Mouse (Mus musculus) 416B (cell line): Measurements from ENCODE around the gene Pnma1.

ENCODE experiments used
- DNase-seq: peaks from one replicate; pipeline ENCODE4 v3.0.0; 2011; ENCODE audit warnings: low read depth

Gene Pnma1

GRCm38 (mm10) chr12:84147954-84148621 lies at the start of gene Pnma1:
Pnma1 (minus strand) TSS chr12:84148489.
- DNase-seq = no peak

- DNase-seq = peak; percentile 52
Measured at GRCm38 (mm10) chr12:84195195-84195594, 46.9 kb upstream of the Pnma1 start.

DNA sequence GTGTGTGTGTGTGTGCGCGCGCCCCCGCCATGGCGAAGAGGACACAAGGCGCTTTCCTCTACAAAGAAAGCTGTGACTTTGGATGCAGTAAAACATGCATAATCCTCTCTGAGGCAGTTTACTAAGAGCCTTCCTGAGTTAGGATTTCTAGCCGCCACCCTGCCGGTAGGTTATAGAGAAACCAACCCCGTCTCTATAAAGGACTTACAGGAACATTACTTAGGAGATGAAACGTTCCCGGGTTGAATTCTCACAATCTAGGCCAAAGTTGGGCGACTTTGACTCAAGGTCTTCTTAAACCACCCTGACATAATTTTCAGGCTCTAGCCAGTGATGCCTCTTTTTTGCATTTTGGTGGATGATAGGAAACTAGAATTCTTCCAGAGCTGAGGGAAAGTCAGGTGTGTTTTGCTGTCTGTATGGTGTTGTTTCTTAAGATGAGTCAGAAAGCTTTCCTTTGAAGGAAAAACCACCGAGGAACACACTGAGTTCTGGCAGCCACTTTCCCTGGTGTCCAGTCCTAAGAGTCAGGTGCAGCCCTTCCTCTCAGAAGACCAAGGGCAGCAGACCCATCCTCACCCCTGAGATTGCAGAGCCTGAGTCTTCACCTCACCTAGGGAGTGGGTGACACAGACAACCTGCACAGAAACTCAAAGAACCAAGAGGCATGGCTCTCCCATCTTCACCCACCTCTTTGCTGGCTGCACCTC lies 46.3 kb upstream of the Pnma1 start:
- no peak for DNase-seq

- DNase-seq = peak; percentile 99
Measured at GRCm38 (mm10) chr12:84193642-84194399, 45.5 kb upstream of the Pnma1 start.

- peak; percentile 78 for DNase-seq
Measured at GRCm38 (mm10) chr12:84192741-84193641, 44.7 kb upstream of the Pnma1 start.

DNA sequence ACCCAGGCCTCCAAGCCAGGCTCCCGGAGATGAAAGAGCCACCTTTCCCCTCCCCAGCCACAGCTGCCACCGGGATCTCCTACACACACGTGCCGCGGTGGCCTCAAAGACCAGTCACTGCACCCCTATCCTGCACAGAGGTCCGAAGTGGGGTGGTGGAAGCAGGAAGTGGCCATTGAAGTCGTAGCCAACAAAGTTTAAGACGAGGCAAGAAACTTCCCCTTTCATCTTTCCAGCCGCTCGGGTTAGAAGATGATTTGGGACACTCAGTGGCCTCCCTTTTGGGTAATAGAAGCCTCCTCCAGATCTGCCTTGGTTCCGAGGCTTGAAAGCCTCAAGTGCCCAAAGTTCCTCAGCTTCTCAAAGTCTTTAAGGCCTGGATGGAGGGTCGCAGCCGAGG lies 44.0 kb upstream of the Pnma1 start:
- DNase-seq = peak; percentile 59

DNA sequence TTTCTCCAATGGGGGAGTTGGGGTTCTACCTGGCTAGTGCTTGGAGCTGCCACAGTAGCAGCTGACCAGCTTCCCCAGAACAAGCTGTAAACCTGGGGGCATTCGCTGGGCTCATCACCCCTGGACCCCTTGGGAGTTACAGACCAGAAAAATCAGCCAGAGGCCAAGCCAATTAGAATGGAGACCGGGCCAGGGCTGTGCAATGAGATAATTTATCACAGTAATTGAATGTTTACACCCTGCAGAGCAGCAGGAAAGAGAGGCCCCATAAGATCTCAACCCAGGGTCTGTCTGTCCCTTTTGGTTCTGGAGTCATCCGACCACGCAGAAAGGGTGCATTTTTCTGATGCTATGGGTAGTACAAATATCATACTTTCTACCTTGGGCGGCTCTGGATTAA lies 43.5 kb upstream of the Pnma1 start:
- no peak for DNase-seq

DNA sequence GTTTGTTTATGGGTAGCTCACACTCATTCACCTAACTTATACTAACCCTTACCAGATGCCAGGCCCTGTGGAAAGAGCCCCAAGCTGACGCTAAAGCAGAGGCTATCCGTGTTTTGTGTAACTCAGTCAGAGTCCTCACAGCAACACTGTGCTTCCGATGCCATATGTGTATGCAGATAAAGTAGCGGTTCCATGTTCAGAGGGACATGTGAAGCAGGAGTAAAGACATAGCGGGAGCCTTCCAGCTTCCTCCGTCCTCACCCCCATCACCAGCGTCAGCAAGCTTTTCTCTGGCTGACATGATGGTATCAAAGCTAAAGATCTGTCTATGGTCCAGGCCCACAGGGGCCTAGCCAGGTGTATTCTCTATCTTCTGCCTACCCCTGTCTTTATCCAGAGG lies 42.9 kb upstream of the Pnma1 start:
- DNase-seq = no peak

GRCm38 (mm10) chr12:84190151-84190820 lies 42.0 kb upstream of the Pnma1 start:
- DNase-seq = no peak

DNA sequence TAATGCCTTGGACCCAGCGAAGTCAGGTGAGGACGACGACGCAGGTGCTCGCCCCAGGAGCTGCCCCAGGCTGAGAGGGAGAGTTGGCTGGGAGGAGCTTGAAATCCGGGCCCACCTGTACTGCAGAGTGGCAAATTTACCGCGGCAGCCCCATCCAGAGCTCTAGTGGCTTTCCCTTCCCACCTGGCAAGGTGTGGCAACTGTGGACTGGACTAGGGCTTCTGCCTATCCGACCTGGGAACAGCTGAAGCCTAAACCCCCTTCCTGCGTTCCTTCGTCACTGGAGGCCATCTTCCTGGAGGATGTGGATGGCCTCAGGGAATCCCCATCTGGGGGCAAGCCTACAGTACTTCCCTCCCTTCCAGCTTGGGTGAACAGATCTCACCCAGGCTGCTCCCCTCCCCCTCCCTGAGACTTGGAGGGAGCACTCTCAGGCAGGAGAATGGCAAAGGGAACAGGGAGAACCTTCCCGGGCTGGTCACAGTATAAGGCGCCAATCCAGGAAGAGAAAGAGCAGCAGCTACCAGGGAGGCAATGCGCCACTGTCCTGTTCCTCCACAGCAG lies 40.7 kb upstream of the Pnma1 start:
- no peak for DNase-seq

GRCm38 (mm10) chr12:84187752-84188601 lies 39.7 kb upstream of the Pnma1 start:
- peak; percentile 78 for DNase-seq

- DNase-seq = no peak
Measured at GRCm38 (mm10) chr12:84186950-84187349, 38.7 kb upstream of the Pnma1 start.

DNA sequence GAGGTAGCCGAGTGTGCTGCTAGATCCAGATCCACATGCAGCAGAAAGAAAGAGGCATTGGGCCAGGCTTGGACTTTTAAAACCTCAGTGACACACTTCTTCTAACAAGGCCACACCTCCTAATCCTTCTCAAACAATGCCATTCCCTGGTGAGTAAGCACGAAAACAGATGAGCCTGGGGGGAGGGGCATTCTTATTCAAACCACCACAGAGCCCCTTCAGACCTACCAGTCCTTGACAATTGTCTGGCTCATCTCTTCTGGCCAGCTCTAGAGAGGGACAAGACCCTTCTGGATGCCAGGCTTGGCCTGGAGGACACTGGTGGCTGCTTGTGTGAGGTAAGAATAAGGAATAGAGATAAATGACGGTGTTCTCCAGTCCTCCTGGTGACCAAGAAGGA lies 38.2 kb upstream of the Pnma1 start:
- no peak for DNase-seq

DNA sequence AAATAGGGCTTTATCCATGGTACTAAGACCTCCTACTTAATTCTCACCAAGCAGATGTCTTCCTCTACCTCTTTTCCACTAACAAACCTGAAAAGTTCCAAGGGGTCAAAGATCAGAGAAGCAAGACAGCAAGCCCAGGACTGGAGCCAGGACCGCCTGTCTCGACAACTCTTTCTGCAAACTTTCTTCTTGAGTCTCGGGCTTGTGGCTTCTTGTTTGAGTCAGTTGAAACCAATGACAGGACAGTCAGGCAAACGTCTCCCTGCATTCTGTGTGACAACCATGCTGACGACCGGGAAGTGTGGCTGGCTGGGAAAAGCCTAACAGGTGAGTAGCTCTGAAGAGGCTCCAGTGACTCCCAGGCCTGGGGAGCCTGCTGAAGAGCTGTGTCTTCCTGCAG lies 37.3 kb upstream of the Pnma1 start:
- no peak for DNase-seq

DNA sequence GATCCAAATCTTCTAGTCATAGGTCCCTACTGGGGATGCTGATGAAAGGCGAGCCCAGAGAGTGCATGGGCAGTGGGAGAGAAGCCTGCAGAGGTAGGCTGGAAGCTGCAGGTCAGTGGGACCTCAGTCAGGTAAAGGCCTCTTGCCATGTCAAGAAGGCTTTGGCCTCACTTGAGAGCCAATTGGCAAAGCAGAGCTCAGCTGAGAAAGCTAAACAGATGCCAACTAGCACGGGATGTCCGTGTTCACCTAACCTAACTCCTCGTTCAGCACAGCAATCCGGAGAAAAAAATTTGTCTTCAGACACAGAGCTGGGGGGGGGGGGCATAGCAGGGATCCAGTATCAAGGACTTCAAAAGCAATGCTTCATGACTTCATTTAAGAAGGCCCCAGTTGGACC lies 36.7 kb upstream of the Pnma1 start:
- DNase-seq = no peak

GRCm38 (mm10) chr12:84181999-84182398 lies 33.7 kb upstream of the Pnma1 start:
- no peak for DNase-seq

- no peak for DNase-seq
Measured at GRCm38 (mm10) chr12:84180701-84181435, 32.6 kb upstream of the Pnma1 start.

- no peak for DNase-seq
Measured at GRCm38 (mm10) chr12:84180090-84180489, 31.8 kb upstream of the Pnma1 start.

DNA sequence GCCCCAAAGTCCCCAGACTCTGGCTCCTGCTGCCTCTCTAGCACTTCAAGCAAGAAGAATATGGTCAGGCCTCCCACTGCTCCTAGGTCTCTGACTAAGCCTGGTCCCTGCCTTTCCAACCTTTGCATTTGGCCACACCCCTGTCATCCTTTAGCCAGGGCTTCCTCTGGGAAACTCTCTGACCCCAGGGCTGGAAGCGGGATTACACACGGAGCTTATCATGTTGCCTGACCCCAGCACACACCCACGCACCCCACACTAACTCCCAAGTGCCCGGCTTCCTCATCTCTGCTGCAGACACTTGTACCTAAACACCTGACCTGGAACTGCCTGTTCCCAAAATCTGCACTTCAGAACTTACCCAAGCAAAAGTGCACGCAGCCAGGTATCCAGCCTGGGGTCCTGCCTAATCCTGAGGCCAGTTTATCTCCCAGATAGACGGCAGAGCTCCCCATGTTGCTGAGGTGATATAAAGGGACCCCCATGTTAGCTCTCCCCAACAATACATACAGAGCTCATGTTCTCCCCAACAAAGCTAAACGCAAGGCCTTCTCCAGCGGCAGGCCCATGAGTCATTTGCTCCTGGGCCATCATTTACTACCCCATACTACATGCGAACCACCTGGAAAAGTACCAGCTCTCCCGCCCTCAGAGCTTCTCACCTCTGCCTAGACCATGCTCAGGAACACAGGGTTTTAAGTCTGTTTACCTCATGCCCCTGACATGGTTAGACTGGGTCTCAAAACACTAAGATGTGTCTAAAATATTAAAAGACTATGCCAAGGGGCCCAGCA lies 30.6 kb upstream of the Pnma1 start:
- no peak for DNase-seq
